Mouse (Mus musculus): ENCODE data around the gene Vav3.
"Not testable (repeated sequence)": the region's sequence is repeated elsewhere in the genome, so short reads cannot be mapped to it uniquely, and the experiment has no call there.

Gene Vav3

GRCm38 (mm10) chr3:109444077-109444476 lies 103.6 kb downstream of the Vav3 start:
- no peak for DNase-seq (ENCODE audit: low read depth)

GRCm38 (mm10) chr3:109446903-109447302 lies 106.5 kb downstream of the Vav3 start:
- no peak for DNase-seq (ENCODE audit: low read depth)

DNA sequence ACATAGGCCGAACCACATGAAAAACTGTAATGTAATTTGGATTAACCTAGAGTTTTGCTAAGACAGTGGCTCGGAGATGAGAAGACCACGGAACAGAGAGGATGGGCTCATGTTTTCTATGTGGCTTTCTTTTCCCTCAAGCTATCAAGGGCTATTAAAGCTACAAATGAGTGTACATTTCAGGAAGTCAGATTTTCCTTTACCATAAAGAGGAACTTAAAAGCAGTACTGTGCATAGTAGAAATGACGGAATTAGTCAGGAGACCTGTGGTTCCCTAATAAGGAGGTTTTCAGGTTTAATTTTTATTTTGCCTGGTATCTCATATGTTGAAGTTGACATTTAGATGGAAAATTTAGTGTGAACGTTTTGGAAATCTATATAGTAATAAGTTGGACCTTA lies 107.8 kb downstream of the Vav3 start:
- not testable (repeated sequence) for DNase-seq (ENCODE audit: low read depth)

DNA sequence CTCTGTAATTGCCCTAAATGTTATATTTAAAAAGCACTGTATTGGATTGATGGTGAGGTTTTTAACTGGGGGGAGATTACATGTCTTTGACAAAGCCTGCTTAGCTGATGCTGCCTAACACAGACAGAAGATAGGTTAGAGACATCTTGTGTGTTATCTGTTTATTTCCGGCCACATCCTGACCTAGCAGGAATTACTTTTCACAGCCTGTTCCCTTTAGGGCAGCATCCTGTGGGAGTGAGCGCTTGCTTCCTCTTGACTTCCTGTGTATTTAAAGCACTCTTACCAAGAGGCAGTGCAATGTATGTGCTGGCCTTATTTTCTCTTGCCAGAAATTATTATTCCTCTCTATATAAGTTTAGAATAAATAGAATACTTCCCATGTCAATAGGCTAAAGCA lies 111.5 kb downstream of the Vav3 start:
- no peak for DNase-seq (ENCODE audit: low read depth)

DNA sequence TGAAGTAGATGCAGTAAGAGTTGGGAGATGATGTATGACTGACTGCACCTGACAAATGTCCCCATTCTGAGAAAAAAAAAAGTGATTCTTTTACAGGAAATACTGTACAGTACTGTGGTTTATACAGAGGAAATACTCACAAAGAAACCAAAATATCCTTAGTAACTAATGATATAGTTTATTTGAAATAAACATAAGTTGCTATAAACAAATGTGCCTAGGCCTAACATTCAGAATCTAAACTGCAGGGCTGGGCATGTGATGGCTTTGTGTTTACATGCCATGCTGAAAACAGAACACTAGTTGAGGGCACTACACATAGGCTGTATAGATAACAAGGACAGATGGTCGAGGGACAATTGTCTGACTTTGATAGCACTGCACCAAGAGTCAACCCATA lies 114.2 kb downstream of the Vav3 start:
- DNase-seq (ENCODE audit: low read depth): no peak

DNA sequence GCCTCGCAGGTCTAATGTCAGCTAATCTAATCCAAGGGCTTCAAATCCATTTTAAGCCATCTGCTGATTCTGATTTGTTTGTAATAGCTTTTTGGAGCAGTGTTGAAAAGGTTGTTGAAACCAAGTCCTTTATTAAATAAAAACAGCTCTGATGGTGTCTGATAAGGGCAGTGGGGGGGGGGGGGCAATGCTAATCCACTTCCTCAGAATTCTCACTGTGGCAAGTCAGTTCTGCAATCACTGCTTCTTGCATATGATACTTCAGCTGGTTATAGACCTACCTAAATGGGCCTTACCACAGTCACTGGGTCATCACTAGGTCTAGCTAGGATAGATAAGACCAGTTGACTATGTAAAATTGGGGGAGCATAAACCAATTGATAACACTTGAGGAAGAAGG lies 115.9 kb downstream of the Vav3 start:
- DNase-seq (ENCODE audit: low read depth): no peak

GRCm38 (mm10) chr3:109463684-109464083 lies 123.2 kb downstream of the Vav3 start:
- DNase-seq (ENCODE audit: low read depth): no peak

DNA sequence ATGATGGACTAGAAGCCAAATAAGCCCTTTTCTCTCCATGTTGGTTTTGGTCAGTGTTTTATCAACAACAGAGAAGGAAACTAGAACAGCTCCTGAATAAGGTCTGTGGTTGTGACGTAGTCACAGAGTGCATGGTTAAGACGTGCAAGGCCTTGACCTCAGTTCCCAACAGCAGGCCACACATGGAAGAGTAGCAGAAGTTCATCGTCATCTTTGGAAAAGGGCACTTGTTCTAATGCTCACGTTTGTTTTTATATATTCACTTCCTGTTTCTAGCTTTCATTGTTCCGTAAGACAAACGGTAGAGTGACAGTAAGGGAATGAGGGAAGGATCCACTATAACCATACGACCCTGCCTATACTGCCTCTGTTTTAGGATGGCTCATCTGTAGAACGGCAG lies 124.1 kb downstream of the Vav3 start:
- no peak for DNase-seq (ENCODE audit: low read depth)

- DNase-seq (ENCODE audit: low read depth): no peak
These were observed 126.1 kb downstream of the Vav3 start for GRCm38 (mm10) chr3:109466541-109466940.

- no peak for DNase-seq (ENCODE audit: low read depth)
These were observed 126.8 kb downstream of the Vav3 start for GRCm38 (mm10) chr3:109467288-109467687.

DNA sequence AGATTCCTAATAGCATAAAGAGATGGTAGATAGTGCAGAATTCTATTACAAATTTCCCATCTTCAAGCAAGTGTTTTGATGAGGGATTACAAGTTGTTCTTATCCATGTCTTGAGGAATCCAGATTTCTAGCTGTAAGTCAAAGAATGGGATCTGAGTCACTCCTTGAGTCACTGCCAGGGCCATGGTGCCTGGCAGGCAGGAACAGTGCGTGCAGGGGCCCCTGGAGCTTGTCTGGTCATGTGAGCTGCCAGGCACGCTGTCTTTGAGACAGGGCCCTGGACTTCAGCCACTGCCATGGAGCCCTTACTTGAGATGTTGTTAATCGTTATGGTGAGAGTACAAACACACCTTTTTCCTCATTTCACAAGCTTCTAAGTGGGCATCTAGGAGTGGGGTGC lies 129.0 kb downstream of the Vav3 start:
- peak; percentile 85 for DNase-seq (ENCODE audit: low read depth)

GRCm38 (mm10) chr3:109470651-109471255 lies 130.3 kb downstream of the Vav3 start:
- DNase-seq (ENCODE audit: low read depth): peak; percentile 14

- DNase-seq (ENCODE audit: low read depth): no peak
These were observed 136.1 kb downstream of the Vav3 start for GRCm38 (mm10) chr3:109476521-109476920.

GRCm38 (mm10) chr3:109478297-109478696 lies 137.8 kb downstream of the Vav3 start:
- no peak for DNase-seq (ENCODE audit: low read depth)

DNA sequence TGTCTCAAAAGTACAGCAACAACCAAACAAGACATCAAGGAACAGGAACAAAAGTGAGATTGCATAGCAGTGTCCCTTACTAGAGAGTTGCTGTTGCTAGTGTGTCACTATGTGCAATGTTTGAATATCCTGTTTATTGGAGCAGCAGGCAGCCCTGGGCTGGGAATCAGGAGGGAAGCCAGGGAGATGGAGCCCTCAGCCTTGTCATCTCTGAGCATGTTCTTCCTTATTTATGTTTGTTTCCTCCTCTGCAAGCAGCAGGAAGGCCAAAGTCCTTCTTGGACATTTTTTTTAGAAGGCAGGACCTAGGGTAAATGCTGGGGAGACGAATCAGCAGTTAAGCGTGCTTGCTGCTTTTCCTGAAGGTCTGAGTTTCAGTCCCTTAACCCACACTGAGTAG lies 140.2 kb downstream of the Vav3 start:
- no peak for DNase-seq (ENCODE audit: low read depth)

- DNase-seq (ENCODE audit: low read depth): no peak
These were observed 146.3 kb downstream of the Vav3 start for GRCm38 (mm10) chr3:109486786-109487185.

DNA sequence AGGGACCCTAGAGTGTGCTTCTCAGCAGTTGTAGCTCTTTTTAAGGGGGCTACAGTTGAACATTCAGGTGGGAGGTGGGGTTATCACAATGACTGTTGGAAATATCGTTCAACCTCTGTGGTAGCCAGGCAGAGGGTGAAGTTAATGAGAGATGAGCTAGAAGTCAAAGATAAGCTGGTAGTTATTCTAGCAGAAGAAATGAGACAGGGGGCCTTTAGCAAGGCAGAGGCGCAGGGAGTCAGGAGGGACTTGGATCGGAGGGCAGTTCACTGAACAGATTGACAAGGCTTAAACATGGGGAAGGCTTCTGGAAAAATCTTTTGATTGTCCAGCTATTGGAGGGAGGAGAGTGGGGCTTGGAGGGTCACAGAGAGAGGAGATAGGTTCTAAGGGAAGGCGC lies 147.4 kb downstream of the Vav3 start:
- DNase-seq (ENCODE audit: low read depth): no peak

GRCm38 (mm10) chr3:109488750-109489171 lies 148.3 kb downstream of the Vav3 start:
- no peak for DNase-seq (ENCODE audit: low read depth)

GRCm38 (mm10) chr3:109490561-109491296 lies 150.3 kb downstream of the Vav3 start:
- DNase-seq (ENCODE audit: low read depth): no peak

- DNase-seq (ENCODE audit: low read depth): peak; percentile 91
These were observed 151.1 kb downstream of the Vav3 start for GRCm38 (mm10) chr3:109491568-109491967.

DNA sequence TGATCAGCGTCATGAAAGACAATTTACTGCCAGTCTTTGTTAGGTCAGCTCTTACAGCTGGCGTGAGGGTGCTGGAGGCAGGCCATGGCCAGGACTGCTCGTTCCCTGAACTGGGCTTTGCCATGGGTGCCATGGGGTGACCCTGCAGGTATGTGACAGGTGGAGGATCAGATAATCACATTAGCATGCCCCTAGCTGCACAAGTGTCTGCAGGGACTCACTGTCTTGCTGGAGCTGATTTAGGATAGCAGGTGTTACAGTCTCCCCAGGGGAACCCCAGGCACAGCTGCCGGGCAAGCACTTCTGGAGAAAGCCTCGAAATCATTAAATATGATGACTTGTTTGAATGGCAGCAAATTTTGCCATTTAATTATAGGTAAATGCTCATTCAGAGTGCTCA lies 156.0 kb downstream of the Vav3 start:
- no peak for DNase-seq (ENCODE audit: low read depth)

DNA sequence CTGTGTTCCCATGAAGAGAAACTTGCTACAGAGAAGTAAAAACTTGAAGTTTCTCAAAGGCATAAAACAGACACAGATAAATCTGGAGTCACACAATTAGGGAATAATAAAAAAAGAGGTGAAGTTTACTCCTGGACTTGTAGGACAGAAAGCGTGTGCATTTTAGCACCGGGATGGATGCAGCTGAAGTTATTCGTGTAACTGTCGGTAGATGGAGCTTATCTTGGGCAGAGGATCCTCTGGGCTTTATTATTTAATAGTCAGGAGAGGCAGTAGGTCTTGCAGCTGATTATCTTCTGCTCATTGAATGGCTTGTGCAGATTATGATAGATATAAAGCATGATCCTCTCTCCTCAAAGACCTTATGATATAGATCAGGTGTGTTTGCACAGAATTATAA lies 156.6 kb downstream of the Vav3 start:
- DNase-seq (ENCODE audit: low read depth): peak; percentile 19

DNA sequence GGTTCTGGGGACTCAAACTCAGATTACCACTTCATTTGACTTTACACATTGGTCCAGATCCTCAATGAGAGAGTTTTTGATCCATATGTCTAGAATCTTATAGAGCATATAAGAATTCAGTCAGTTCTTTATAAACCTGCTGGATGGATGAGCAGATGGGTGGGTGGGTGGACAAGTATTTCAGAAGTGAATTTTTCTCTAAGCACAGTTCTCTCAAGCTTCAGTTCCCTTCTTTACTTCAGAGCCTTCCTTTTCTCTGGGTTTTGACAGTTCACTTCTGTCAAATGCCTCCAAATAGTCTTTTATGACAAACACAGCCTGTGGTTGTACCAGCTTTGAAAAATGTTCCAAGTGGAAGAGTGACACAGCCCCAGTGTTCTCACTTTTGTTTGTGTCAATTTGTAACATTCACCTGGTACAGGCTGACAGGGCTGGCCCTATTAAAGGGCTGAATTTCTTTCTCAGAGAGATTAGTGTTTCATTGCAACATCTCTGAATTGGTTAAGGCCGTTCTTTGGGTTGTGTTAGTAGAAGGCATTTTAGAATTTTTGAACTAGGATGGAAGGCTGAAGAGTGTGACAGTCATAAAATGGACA lies 159.5 kb downstream of the Vav3 start:
- DNase-seq (ENCODE audit: low read depth): no peak

DNA sequence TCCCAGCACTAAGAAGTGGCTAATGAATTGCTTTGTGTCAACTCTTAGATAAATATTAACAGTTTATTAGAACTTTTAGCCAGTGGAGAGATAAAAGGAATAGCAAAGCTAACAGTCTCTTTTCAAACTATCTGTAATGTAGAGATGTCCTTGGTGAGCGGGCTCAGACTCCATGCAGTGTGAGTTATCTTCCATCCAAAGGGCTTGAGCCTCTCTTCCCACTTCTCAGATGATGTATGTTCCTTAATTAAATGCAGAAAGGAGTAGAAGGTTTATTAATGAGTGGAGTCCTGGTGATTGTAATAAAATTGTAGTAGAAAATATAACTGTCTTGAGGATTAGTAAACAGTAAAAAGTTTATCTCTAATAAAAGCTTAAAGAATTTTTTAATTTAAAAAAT lies 169.3 kb downstream of the Vav3 start:
- DNase-seq (ENCODE audit: low read depth): no peak
